Mouse (Mus musculus): ENCODE results near the gene Daam1.

Gene Daam1

DNA sequence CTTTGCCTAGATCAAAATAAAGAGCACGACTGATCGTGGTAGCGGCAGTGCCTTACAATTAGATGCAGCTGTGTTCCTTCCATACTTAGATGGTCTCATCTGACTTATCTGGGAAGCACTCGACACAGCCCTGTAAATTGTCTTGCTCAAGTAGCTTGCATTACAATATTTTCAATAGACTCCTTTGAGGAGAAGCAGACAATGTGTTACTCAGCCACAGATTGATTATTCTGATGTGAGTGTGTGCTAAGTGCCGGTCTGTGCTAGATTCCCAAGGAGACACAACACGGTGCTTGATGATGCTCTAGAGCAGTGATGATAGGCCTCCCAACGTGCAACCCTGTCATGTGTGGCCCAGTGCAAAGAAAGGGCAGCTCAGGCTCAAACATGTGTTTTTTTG, 70.3 kb downstream of the Daam1 start:
- no peak for DNase-seq

DNA sequence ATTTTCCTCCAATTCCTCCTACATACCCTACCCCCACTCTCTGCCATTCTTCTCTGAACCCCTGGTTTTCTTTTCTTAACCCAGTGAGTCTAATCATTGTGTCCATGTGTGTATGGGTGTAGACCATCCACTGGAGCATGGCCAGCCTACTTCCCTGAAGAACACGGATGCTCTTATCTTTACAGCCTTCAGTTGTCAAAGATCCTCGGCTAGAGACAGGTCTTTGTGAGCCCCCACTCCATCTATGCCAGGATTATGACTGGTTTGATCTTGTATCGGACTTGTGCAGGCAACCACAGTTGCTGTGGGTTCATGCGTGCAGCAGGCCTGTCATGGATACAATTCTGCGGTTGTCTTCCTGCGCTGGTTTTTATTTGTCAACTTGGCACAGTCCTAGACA, 71.0 kb downstream of the Daam1 start:
- DNase-seq: no peak

DNA sequence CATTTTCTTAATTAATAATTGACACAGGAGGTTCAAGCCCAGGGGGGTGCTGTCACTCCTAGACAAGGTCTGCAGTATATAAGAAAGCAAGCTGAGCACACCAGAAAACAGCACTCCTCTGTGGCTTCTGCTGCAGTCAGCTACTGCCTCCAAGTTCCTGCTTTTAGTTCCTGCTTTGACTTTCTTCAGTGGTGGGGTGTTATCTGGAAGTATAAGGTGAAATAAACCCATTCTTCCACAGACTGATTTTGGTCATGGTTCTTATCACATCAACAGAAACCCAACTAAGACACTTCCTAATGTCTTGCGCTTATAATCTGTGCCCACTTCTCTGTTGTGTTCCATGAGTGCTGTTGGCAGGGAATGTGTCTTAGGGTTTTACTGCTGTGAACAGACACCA, 71.4 kb downstream of the Daam1 start:
- DNase-seq: no peak

DNA sequence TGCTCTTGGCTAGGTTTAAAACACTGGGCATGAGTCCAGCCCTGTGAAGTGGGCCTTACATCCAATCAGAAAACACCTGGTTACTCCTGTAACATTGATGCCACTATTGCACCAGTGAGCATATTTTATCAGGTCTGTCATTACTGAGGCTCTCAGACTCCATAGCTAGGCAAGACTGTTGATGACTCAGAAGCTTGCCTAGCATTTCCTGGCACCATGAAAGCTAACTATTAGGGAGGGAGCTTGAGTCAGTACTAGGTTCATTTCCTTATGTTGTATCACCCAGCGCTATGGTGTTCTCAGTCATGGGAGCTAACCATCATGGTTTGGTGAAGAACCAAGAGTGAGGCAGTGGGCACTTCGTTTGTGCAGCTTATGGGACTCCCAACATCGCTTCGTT, 72.3 kb downstream of the Daam1 start:
- DNase-seq: no peak

- no peak for DNase-seq
Observed at GRCm38 (mm10) chr12:71904310-71904709, 73.4 kb downstream of the Daam1 start.

DNA sequence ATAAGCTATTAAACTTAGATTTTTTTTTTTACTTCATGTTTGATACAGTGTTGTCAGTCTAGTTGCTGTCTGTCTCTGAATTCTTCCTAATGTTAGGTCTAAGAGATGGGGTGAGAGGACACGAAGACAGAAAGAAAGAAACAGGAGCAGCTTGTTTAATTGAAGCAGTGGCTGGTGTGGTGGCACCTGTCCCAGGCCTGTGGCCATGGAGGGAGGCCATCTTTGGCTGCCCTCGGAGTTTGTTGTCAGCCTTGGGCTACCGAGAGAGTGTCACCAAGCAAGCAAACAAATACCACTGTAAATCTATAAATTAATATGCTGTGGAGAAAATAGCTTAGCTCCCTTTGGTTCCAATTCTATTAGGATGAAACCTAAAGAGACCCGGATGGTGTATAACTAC, 74.0 kb downstream of the Daam1 start:
- DNase-seq: no peak

DNA sequence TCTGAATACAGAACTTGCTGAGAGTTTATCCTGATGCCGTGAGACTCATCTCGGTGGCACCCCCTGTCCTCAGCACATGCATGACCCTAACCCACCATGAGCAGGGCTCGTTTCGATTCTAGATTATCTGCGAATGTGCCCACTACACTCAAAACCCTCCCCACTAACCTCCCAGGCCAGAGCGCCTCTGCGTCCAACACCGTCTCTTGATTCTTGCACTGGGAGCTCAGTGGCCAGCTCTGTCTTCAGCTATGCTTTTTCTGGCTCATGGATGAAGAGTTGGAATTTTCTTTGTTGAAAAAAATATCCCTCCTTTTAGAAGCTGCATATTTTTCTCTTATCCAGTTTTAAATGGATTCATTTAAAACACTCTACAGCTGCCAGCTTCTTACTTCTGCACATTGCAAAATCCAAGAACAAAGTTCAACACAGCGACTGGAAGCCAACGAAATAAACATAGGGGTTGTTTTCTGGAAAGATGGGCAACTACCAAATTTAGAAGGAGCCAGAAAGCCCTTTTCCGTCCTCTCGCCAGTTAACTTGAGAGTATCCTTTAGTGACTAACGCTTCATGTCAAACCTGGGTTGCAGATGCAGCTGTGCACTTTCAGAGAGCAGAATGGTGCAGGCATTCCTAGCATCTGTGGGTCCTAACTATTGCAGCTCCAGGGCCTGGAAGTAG, 74.9 kb downstream of the Daam1 start:
- no peak for DNase-seq

- no peak for DNase-seq
Observed at GRCm38 (mm10) chr12:71906582-71907267, 75.8 kb downstream of the Daam1 start.

DNA sequence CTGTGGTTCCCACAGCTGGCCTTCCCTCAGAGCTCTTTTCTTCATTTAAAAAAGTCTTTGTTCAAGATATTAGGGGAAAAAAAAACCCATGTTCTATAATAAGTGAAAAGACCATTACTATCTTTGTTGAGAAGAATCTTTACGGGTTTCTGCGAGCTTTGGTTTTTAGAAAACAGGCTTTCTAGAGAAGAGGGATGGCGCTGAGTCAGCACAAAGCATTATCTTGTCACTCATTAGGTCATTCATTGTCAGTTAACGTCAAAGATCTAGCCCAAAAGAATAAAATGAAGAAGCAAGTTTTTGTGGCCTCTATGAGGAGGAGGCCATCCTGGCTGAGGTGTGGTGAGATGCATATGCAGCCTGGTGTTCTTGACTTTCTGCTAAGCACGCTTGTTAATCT, 78.1 kb downstream of the Daam1 start:
- no peak for DNase-seq

- no peak for DNase-seq
Observed at GRCm38 (mm10) chr12:71910246-71910645, 79.4 kb downstream of the Daam1 start.

DNA sequence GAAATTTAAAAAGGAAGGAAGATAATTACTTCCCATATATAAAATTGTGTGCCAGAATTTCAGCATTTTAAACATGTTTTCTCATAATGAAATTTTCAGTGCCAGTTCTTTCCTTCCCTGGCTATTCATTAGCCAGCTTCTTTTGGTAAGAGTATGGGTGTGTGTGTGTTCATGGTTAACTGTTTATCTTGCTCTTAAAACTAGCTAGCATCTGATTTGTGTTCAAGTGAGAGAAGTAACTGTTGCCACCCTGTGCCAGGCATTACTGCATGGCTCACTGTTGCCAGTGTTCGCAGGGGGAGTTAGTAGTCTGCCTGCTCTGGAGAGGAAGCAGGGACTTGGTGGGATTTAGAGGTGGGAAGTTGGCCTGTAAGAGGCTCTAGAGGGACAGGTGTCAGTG, 81.4 kb downstream of the Daam1 start:
- DNase-seq: no peak

DNA sequence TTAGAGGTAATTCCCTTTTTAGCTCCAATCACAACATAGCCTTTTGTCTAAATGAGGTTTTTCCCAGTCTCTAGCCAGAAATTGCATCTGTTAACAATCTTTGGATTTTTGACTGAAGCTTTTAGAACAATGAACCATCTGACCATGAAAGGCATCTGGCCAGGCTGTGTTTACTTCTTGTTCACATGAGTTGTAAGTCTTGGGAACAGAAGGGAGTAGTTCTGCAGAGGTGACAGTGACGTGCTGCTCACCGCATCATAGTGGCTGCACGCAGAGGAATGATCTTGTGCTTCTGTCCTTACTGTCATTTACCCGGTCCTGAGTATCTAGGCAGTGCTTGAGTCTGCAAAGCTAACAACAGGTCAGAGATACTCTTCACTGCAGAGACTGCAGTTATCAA, 88.3 kb downstream of the Daam1 start:
- no peak for DNase-seq

- no peak for DNase-seq
Observed at GRCm38 (mm10) chr12:71919962-71920361, 89.1 kb downstream of the Daam1 start.

GRCm38 (mm10) chr12:71922827-71923381, 92.0 kb downstream of the Daam1 start:
- DNase-seq: no peak

GRCm38 (mm10) chr12:71924978-71925529, 94.2 kb downstream of the Daam1 start:
- no peak for DNase-seq

GRCm38 (mm10) chr12:71925990-71926700, 95.3 kb downstream of the Daam1 start:
- no peak for DNase-seq

DNA sequence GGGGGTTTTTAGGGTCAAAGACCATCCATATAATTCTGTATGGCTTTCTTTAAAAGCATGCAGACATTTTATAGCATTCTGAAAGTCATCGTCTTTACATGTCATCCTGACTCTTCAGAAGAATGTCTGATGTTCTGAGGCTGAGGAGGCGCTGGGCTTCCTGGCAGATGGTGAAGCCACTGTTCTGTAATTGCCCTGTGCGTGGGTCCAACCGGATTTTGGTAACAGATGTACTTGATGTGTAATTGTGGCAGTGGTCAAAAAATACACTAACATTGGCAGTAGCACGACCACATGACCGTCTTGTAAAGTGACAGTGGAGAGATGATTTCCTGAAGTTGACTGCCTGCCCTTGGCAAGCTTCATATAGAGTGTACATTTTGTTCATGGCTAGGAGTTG, 97.2 kb downstream of the Daam1 start:
- DNase-seq: no peak

DNA sequence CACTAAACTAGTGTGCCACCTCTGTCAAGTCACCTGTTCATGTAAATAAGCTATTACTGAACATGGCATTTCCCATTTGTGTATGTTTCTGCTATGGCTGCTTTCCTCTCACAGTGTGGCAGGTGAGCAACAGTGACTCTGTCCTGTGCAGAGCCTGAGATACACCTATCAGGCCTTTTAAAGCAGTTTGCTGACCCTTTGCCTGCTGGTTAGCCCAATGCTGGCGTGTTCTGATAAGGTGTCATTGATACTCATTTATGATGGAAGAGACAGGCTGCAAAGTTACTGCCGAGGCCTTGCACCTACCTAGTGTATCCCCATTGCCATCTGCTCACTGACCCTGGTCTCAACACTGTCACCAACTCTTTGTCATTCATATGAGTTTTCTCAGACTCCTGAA, 99.0 kb downstream of the Daam1 start:
- DNase-seq: no peak

- peak; percentile 59 for DNase-seq
Observed at GRCm38 (mm10) chr12:71932433-71933386, 101.8 kb downstream of the Daam1 start.

GRCm38 (mm10) chr12:71933989-71934645, 103.2 kb downstream of the Daam1 start:
- DNase-seq: no peak

DNA sequence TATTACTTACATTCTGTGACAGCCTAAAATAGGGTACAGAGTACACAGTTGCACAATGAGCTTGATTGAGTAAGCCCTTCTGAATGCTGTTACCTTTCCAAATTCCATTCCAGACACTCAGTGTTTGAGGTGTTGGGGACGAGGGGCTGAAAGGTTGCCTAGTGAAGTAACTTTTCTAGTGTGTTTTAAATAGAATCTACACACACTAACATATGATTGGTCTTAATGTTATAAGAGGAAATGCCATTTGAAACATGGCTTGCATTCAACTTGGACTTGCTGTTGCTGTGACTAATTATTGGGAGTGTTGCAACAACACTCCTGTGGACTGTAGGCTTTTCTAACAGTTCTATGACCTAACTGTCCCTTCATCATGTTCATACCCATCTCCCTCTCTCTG, 105.8 kb downstream of the Daam1 start:
- DNase-seq: no peak

- DNase-seq: no peak
Observed at GRCm38 (mm10) chr12:71938513-71938912, 107.6 kb downstream of the Daam1 start.

All from thymus, postnatal 14 days (tissue).